Mouse (Mus musculus): ENCODE measurements around the gene 2900011O08Rik.
"Not testable (repeated sequence)": the region's sequence is repeated elsewhere in the genome, so short reads cannot be mapped to it uniquely, and the experiment has no call there.

DNA sequence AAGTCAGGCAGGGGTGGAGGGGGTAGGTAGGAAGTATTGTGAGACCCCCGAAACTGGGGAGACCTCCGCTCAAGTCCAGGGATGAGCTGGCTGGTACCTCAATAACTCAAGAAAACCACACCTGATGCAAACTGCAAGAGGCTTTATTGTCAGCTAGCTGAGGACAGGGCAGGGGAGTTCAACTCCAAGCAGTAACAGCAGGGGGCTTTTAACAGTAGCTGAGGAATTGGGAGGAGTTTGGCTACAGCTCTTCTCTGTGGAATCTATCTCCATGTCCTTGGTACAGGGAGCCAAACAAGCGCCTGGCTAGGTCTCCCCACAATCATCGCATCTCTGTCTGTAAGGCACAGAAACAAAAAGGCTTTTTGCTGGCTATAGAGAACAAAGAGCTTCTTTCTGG is 80.2 kb downstream of the 2900011O08Rik start:
- not testable (repeated sequence) for TF ChIP-seq POLR2A (IDR thresholded peaks at IDR 0.05; ENCODE audit: borderline replicate concordance, low read depth, low read length); CTCF (IDR thresholded peaks at IDR 0.05; ENCODE audit: low read depth, low read length)

Data from bone marrow macrophage, adult 2 months (primary cell).